Mouse (Mus musculus): ENCODE results near the gene Ciart. TPM values are rescaled to one million over a fixed set of nuclear protein-coding genes. Genes with fewer than 3 reads are reported as not detected.
"Not testable (repeated sequence)": the region's sequence is repeated elsewhere in the genome, so short reads cannot be mapped to it uniquely, and the experiment has no call there.

The Ciart gene
- total RNA-seq (2021), result 2.6 and 3.9 TPM in 2 replicates
- long read RNA-seq, experiment 1, partial matches to known transcripts, result 0 of 2 reads
- long read RNA-seq, experiment 1, other reads (novel, unspliced or antisense), result 2 of 2 reads
- long read RNA-seq, experiment 2, partial matches to known transcripts, result 0 of 2 reads
- long read RNA-seq, experiment 2, other reads (novel, unspliced or antisense), result 1 of 2 reads

- peak; percentile 96 for DNase-seq
Observed at GRCm38 (mm10) chr3:95881979-95882815, at the start of gene Ciart. Gene Ciart (minus strand): TSS chr3:95882251.

GRCm38 (mm10) chr3:95931471-95931870, 49.4 kb upstream of the Ciart start:
- DNase-seq, result no peak

- no peak for DNase-seq
Observed at GRCm38 (mm10) chr3:95930471-95930789, 48.4 kb upstream of the Ciart start.

GRCm38 (mm10) chr3:95929581-95930470, 47.8 kb upstream of the Ciart start:
- DNase-seq, result peak; percentile 84

- DNase-seq, result peak; percentile 98
Observed at GRCm38 (mm10) chr3:95928658-95929503, 46.8 kb upstream of the Ciart start, which contains the start of gene Anp32e. Gene Anp32e (plus strand): TSS chr3:95929246.

- no peak for DNase-seq
Observed at GRCm38 (mm10) chr3:95928261-95928657, 46.2 kb upstream of the Ciart start.

GRCm38 (mm10) chr3:95925087-95925486, 43.0 kb upstream of the Ciart start:
- DNase-seq, result no peak

- DNase-seq, result no peak
Observed at GRCm38 (mm10) chr3:95924185-95924584, 42.1 kb upstream of the Ciart start.

GRCm38 (mm10) chr3:95923429-95923828, 41.4 kb upstream of the Ciart start:
- not testable (repeated sequence) for DNase-seq

GRCm38 (mm10) chr3:95920532-95920931, 38.5 kb upstream of the Ciart start:
- not testable (repeated sequence) for DNase-seq

GRCm38 (mm10) chr3:95916760-95917159, 34.7 kb upstream of the Ciart start:
- DNase-seq, result no peak

GRCm38 (mm10) chr3:95914706-95915105, 32.7 kb upstream of the Ciart start:
- no peak for DNase-seq

GRCm38 (mm10) chr3:95907613-95908012, 25.6 kb upstream of the Ciart start:
- no peak for DNase-seq

GRCm38 (mm10) chr3:95906860-95907259, 24.8 kb upstream of the Ciart start:
- DNase-seq, result peak; percentile 66

GRCm38 (mm10) chr3:95905940-95906492, 24.0 kb upstream of the Ciart start:
- DNase-seq, result peak; percentile 73

GRCm38 (mm10) chr3:95905146-95905939, 23.3 kb upstream of the Ciart start:
- DNase-seq, result peak; percentile 47

- DNase-seq, result no peak
Observed at GRCm38 (mm10) chr3:95904568-95904967, 22.5 kb upstream of the Ciart start, which contains the start of gene Car14. Gene Car14 (minus strand): TSS chr3:95904691.

- peak; percentile 25 for DNase-seq
Observed at GRCm38 (mm10) chr3:95903753-95904502, 21.9 kb upstream of the Ciart start.

- DNase-seq, result no peak
Observed at GRCm38 (mm10) chr3:95902643-95903042, 20.6 kb upstream of the Ciart start.

GRCm38 (mm10) chr3:95902373-95902625, 20.2 kb upstream of the Ciart start:
- no peak for DNase-seq

Data from adrenal gland, postnatal 14 days (tissue).